Mouse (Mus musculus) hindbrain, embryonic 13.5 days (tissue): ENCODE measurements at regions not wholly inside any gene's neighbourhood (a gene's known extent, or its start where the extent isn't known, plus 50 kb on each side); places are given as distances from the start of the nearest gene placed in this dataset.

ENCODE experiments used
- ATAC-seq: fragments of 200-750 bp; cut with Nextera tagmentation; 2 replicates; pipeline ENCODE4 v1.8.0; 2017; ENCODE audit warnings: moderate TSS enrichment; ENCODE audit not compliant: low FRiP score
- H3K27ac ChIP-seq: fragments of 300-500 bp; sonication (generic); 2 replicates; pipeline ENCODE4 v1.5.1; 2015; ENCODE audit warnings: inconsistent platforms, mild to moderate bottlenecking, moderate library complexity
- H3K27me3 ChIP-seq: fragments of 300-500 bp; sonication (generic); 2 replicates; pipeline ENCODE4 v1.6.1; 2015; ENCODE audit warnings: mild to moderate bottlenecking, inconsistent platforms
- H3K36me3 ChIP-seq: fragments of 300-500 bp; sonication (generic); 2 replicates; pipeline ENCODE4 v1.6.1; 2015; ENCODE audit warnings: mild to moderate bottlenecking, inconsistent platforms
- H3K4me1 ChIP-seq: fragments of 300-500 bp; sonication (generic); replicated peaks from 2 replicates; pipeline ENCODE4 v1.6.1; 2015; ENCODE audit warnings: inconsistent platforms
- H3K4me2 ChIP-seq: fragments of 300-500 bp; sonication (generic); 2 replicates; pipeline ENCODE4 v1.6.1; 2015; ENCODE audit warnings: inconsistent platforms, mild to moderate bottlenecking, moderate library complexity
- H3K4me3 ChIP-seq: fragments of 300-500 bp; sonication (generic); 2 replicates; pipeline ENCODE4 v1.5.1; 2015; ENCODE audit warnings: mild to moderate bottlenecking, inconsistent platforms
- H3K9ac ChIP-seq: fragments of 300-500 bp; sonication (generic); 2 replicates; pipeline ENCODE4 v1.6.1; 2015; ENCODE audit warnings: mild to moderate bottlenecking, inconsistent platforms
- H3K9me3 ChIP-seq: fragments of 300-500 bp; sonication (generic); 2 replicates; pipeline ENCODE4 v1.6.1; 2016; ENCODE audit warnings: inconsistent platforms
- WGBS: fragments of 180-500 bp; shearing (Covaris S2); methylation state at CpG from one replicate; pipeline ENCODE4 v1.1.7; 2015; 5-methylcytosine and 5-hydroxymethylcytosine counted together

- H3K4me3 ChIP-seq: peak overlapping the region; percentile 27
- peak overlapping the region; percentile 44 for H3K4me2 ChIP-seq
- no peaks in the 10 kb centered on the region for H3K36me3 ChIP-seq
These were observed 53.9 kb upstream of the Ptch1 start for GRCm38 (mm10) chr13:63627184-63627893.

GRCm38 (mm10) chr13:63627894-63628287, 54.5 kb upstream of the Ptch1 start:
- ATAC-seq: peak; percentile 15; the same call in 1 of the 2 replicates
- WGBS: 82% methylated on average over 4 of the region's 4 CpGs

More at GRCm38 (mm10) chr13:63627184-63627893, 53.9 kb upstream of the Ptch1 start:
- peak overlapping the region; percentile 29; the same call in 1 of the 2 replicates for H3K9ac ChIP-seq
- peak; percentile 80 for ATAC-seq
- H3K27ac ChIP-seq: peak overlapping the region; percentile 44; the same call in 1 of the 2 replicates
- peaks cover 6% of the 10 kb centered on the region for H3K4me1 ChIP-seq
- no peaks in the 10 kb centered on the region for H3K9me3 ChIP-seq
- H3K27me3 ChIP-seq: no peaks in the 10 kb centered on the region
- WGBS: 15% methylated on average over 20 of the region's 20 CpGs

GRCm38 (mm10) chr13:63631771-63632347, 58.5 kb upstream of the Ptch1 start:
- Histone ChIP-seq H3K4me3 (no peak overlapping the region), H3K27me3 (no peaks in the 10 kb centered on the region), H3K4me2 (no peak overlapping the region), H3K36me3 (no peaks in the 10 kb centered on the region), H3K9ac (no peak overlapping the region), H3K9me3 (no peaks in the 10 kb centered on the region), H3K4me1 (peaks cover 6% of the 10 kb centered on the region), H3K27ac (no peak overlapping the region)
- ATAC-seq: no peak
- WGBS: 51% methylated on average over 5 of the region's 5 CpGs

More at GRCm38 (mm10) chr13:63627894-63628287, 54.5 kb upstream of the Ptch1 start:
- Histone ChIP-seq H3K4me1 (peaks cover 6% of the 10 kb centered on the region), H3K4me2 (peak overlapping the region; percentile 44), H3K9me3 (no peaks in the 10 kb centered on the region), H3K27me3 (no peaks in the 10 kb centered on the region), H3K4me3 (peak overlapping the region; percentile 27; the same call in 1 of the 2 replicates), H3K9ac (peak overlapping the region; percentile 29; the same call in 1 of the 2 replicates), H3K27ac (peak overlapping the region; percentile 44; the same call in 1 of the 2 replicates), H3K36me3 (no peaks in the 10 kb centered on the region)

- Histone ChIP-seq H3K27ac (no peak overlapping the region), H3K9me3 (no peaks in the 10 kb centered on the region), H3K27me3 (no peaks in the 10 kb centered on the region), H3K9ac (no peak overlapping the region), H3K4me2 (no peak overlapping the region), H3K36me3 (no peaks in the 10 kb centered on the region), H3K4me3 (no peak overlapping the region), H3K4me1 (no peaks in the 10 kb centered on the region)
- WGBS: 85% methylated on average over 2 of the region's 2 CpGs
- ATAC-seq: no peak
These were observed 60.9 kb upstream of the Ptch1 start for GRCm38 (mm10) chr13:63634294-63634693.

GRCm38 (mm10) chr13:63641649-63642226, 68.3 kb upstream of the Ptch1 start:
- H3K36me3 ChIP-seq: no peaks in the 10 kb centered on the region
- no peak overlapping the region for H3K4me2 ChIP-seq
- no peaks in the 10 kb centered on the region for H3K27me3 ChIP-seq
- 0 out of 2 replicates have a peak, but pooled peaks have one; percentile 54 for ATAC-seq
- H3K4me3 ChIP-seq: no peak overlapping the region
- no peak overlapping the region for H3K9ac ChIP-seq
- 58% methylated on average over 12 of the region's 12 CpGs for WGBS
- peaks cover 9% of the 10 kb centered on the region for H3K4me1 ChIP-seq
- H3K27ac ChIP-seq: no peak overlapping the region
- H3K9me3 ChIP-seq: no peaks in the 10 kb centered on the region

GRCm38 (mm10) chr13:63642617-63643016, 69.2 kb upstream of the Ptch1 start:
- H3K36me3 ChIP-seq: no peaks in the 10 kb centered on the region
- no peaks in the 10 kb centered on the region for H3K27me3 ChIP-seq
- no peak overlapping the region for H3K4me3 ChIP-seq
- ATAC-seq: 0 out of 2 replicates have a peak, but pooled peaks have one; percentile 28
- no peak overlapping the region for H3K27ac ChIP-seq
- WGBS: 59% methylated on average over 5 of the region's 5 CpGs
- no peak overlapping the region for H3K9ac ChIP-seq
- H3K9me3 ChIP-seq: no peaks in the 10 kb centered on the region
- no peak overlapping the region for H3K4me2 ChIP-seq
- H3K4me1 ChIP-seq: peaks cover 9% of the 10 kb centered on the region

GRCm38 (mm10) chr13:63643394-63643793, 70.0 kb upstream of the Ptch1 start:
- Histone ChIP-seq H3K36me3 (no peaks in the 10 kb centered on the region), H3K4me2 (no peak overlapping the region), H3K9ac (no peak overlapping the region), H3K27me3 (no peaks in the 10 kb centered on the region), H3K9me3 (no peaks in the 10 kb centered on the region), H3K4me3 (no peak overlapping the region), H3K27ac (no peak overlapping the region), H3K4me1 (peaks cover 9% of the 10 kb centered on the region)
- no peak for ATAC-seq
- 59% methylated on average over 2 of the region's 2 CpGs for WGBS

- H3K4me1 ChIP-seq: peaks cover 9% of the 10 kb centered on the region
- no peak overlapping the region for H3K27ac ChIP-seq
- no peaks in the 10 kb centered on the region for H3K36me3 ChIP-seq
- H3K4me3 ChIP-seq: no peak overlapping the region
- no peak overlapping the region for H3K4me2 ChIP-seq
- no peak for ATAC-seq
- H3K27me3 ChIP-seq: no peaks in the 10 kb centered on the region
- WGBS: 95% methylated on average over 5 of the region's 5 CpGs
- H3K9me3 ChIP-seq: no peaks in the 10 kb centered on the region
- no peak overlapping the region for H3K9ac ChIP-seq
These were observed 70.9 kb upstream of the Ptch1 start for GRCm38 (mm10) chr13:63644308-63644707.

- Histone ChIP-seq H3K9me3 (no peaks in the 10 kb centered on the region), H3K27me3 (no peaks in the 10 kb centered on the region), H3K4me2 (no peak overlapping the region), H3K4me3 (no peak overlapping the region), H3K27ac (no peak overlapping the region), H3K9ac (no peak overlapping the region), H3K4me1 (no peaks in the 10 kb centered on the region), H3K36me3 (no peaks in the 10 kb centered on the region)
- 89% methylated on average over 3 of the region's 3 CpGs for WGBS
- no peak for ATAC-seq
These were observed 75.8 kb upstream of the Ptch1 start for GRCm38 (mm10) chr13:63649058-63649647.

GRCm38 (mm10) chr13:63654514-63654913, 81.1 kb upstream of the Ptch1 start:
- Histone ChIP-seq H3K27me3 (no peaks in the 10 kb centered on the region), H3K4me1 (no peaks in the 10 kb centered on the region), H3K36me3 (no peaks in the 10 kb centered on the region), H3K27ac (no peak overlapping the region), H3K9ac (no peak overlapping the region), H3K9me3 (no peaks in the 10 kb centered on the region), H3K4me2 (no peak overlapping the region), H3K4me3 (no peak overlapping the region)
- ATAC-seq: no peak
- WGBS: 74% methylated on average over 6 of the region's 6 CpGs

GRCm38 (mm10) chr13:63657115-63657514, 83.7 kb upstream of the Ptch1 start:
- no peak for ATAC-seq
- H3K27ac ChIP-seq: no peak overlapping the region
- no peaks in the 10 kb centered on the region for H3K9me3 ChIP-seq
- no peak overlapping the region for H3K4me3 ChIP-seq
- H3K36me3 ChIP-seq: no peaks in the 10 kb centered on the region
- H3K4me2 ChIP-seq: no peak overlapping the region
- 92% methylated on average over 8 of the region's 8 CpGs for WGBS
- H3K4me1 ChIP-seq: no peaks in the 10 kb centered on the region
- H3K27me3 ChIP-seq: no peaks in the 10 kb centered on the region
- H3K9ac ChIP-seq: no peak overlapping the region

GRCm38 (mm10) chr13:63659412-63659811, 86.0 kb upstream of the Ptch1 start:
- WGBS: 83% methylated on average over 7 of the region's 7 CpGs
- Histone ChIP-seq H3K36me3 (no peaks in the 10 kb centered on the region), H3K27ac (no peak overlapping the region), H3K27me3 (no peaks in the 10 kb centered on the region), H3K9me3 (no peaks in the 10 kb centered on the region), H3K4me3 (no peak overlapping the region), H3K4me2 (no peak overlapping the region), H3K9ac (no peak overlapping the region), H3K4me1 (no peaks in the 10 kb centered on the region)
- no peak for ATAC-seq
